8 mouse cellular contexts compared by ENCODE assay signal in genomic region chr12:80013904-80014597, GRCm38 (mm10).
DNase-seq lines count a peak whose midpoint lies in the region; ATAC-seq lines count a peak whose summit lies in the region.

No protein-coding gene starts in this region.

- no peaks in the 10 kb centered on the region for H3K36me3 ChIP-seq in forebrain, embryonic 15.5 days
- H3K36me3 ChIP-seq in hindbrain, embryonic 15.5 days: no peaks in the 10 kb centered on the region

- no peaks in the 10 kb centered on the region for H3K9me3 ChIP-seq in forebrain, embryonic 15.5 days
- H3K9me3 ChIP-seq in hindbrain, embryonic 15.5 days: no peaks in the 10 kb centered on the region

- H3K4me2 ChIP-seq in forebrain, embryonic 15.5 days (replicated peaks): peak overlapping the region; percentile 21
- peak overlapping the region; percentile 43 for H3K4me2 ChIP-seq in hindbrain, embryonic 15.5 days

- 17% methylated on average over 14 of the region's 14 CpGs for WGBS in forebrain, embryonic 15.5 days
- WGBS in hindbrain, embryonic 15.5 days: 15% methylated on average over 14 of the region's 14 CpGs

- ATAC-seq in forebrain, embryonic 15.5 days (replicated peaks): peak; percentile 64
- ATAC-seq in hindbrain, embryonic 15.5 days (ENCODE audit: low FRiP score, low read depth): peak; percentile 74; the same call in 1 of the 2 replicates

- H3K4me1 ChIP-seq in forebrain, embryonic 15.5 days: peaks cover 15% of the 10 kb centered on the region
- peaks cover 14% of the 10 kb centered on the region for H3K4me1 ChIP-seq in hindbrain, embryonic 15.5 days (replicated peaks)

- H3K4me3 ChIP-seq in forebrain, embryonic 15.5 days: no peak overlapping the region; the same call in 1 of the 2 replicates
- H3K4me3 ChIP-seq in hindbrain, embryonic 15.5 days: peak overlapping the region; percentile 4; the same call in 1 of the 2 replicates

- DNase-seq in CD8-positive naive resting alpha-beta T cell, adult 2 months (ENCODE audit: low read depth in 2 of 2, low spot score in 2 of 2): peak; percentile 23 to 40
- DNase-seq in adrenal gland, postnatal 14 days: peak; percentile 66
- DNase-seq in layer of hippocampus, postnatal 14 days (ENCODE audit: low spot score in 2 of 2): peak; percentile 45 to 51
- peak; percentile 40 for DNase-seq in lung, postnatal 25 days (ENCODE audit: low spot score)
- DNase-seq in right cerebral cortex, adult 2 months (ENCODE audit: low spot score in 2 of 2): peak; percentile 42 to 54
- no peak for DNase-seq in cerebellum, postnatal 36 days

- no peak overlapping the region for H3K9ac ChIP-seq in forebrain, embryonic 15.5 days (replicated peaks)
- 0 out of 2 replicates have a peak overlapping the region, but pooled peaks have one; percentile 21 for H3K9ac ChIP-seq in hindbrain, embryonic 15.5 days

- H3K27ac ChIP-seq in forebrain, embryonic 15.5 days (replicated peaks): peak overlapping the region; percentile 74
- peak overlapping the region; percentile 79 for H3K27ac ChIP-seq in hindbrain, embryonic 15.5 days (replicated peaks)

- no peaks in the 10 kb centered on the region for H3K27me3 ChIP-seq in forebrain, embryonic 15.5 days
- no peaks in the 10 kb centered on the region for H3K27me3 ChIP-seq in hindbrain, embryonic 15.5 days

Comparison
In these comparisons a context has a peak if more than half of its experiments do, and no peak if none do; other contexts are left out.
1. DNase-seq: peak in CD8-positive naive resting alpha-beta T cell, adult 2 months (2 of 2), adrenal gland, postnatal 14 days (single experiment), layer of hippocampus, postnatal 14 days (2 of 2), lung, postnatal 25 days (single experiment) and right cerebral cortex, adult 2 months (2 of 2); none in cerebellum, postnatal 36 days (0 of 2).